Mouse (Mus musculus): ENCODE results near the gene Medag. TPM values are rescaled to one million over a fixed set of nuclear protein-coding genes. Genes with fewer than 3 reads are reported as not detected.

Gene Medag
- not detected in 2 replicates for total RNA-seq (2012; rRNA removed)

DNA sequence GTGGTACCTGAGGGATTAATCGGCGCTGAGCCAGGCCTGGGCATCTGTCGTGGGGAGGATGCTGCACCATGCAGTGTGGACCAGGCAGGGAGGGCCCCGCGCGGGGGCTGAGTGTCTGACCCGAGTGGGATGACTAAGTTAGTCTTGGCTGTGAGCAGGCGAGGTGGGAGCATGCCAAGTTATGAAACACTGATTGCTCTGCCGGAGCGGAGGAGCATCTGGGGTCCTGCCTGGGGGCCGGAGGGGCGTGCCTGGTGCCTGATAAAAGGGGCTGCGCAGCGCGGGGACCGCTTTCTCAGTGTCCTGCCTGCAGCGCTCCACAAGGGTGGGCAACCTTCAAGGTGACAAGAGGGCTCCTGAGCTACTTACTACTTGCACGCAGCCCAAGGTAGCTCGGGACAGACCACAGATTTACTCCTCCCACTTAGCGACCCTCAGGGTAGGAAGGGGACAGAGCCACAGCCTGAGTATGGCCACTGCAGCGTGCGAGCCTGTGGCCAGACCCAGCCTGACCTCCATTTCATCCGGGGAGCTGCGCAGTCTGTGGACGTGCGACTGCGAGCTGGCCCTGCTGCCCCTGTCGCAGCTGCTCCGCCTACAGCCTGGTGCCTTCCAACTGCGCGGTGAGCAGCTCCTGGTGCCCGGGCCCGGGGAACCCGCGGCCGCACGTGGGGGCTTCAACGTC, at the start of gene Medag:
TSS of gene Medag (plus strand) at position 241 of the 685 bp plus-strand sequence.
- Histone ChIP-seq H3K27ac (ENCODE audit: insufficient read depth, low read depth, low read length, poor library complexity, severe bottlenecking) (no peak within 1 kb of the TSS), H3K9ac (ENCODE audit: insufficient read depth, low read depth, low read length, poor library complexity, severe bottlenecking) (peak within 1 kb of the TSS; percentile 40; the same call in 1 of the 2 replicates)

GRCm38 (mm10) chr5:149362626-149363025, 48.9 kb upstream of the Medag start:
- in situ Hi-C loops (cut with MboI; ENCODE audit: low sequenced_read_pairs in 2 of 2, unreplicated experiment in 2 of 2): no loop called here
- Histone ChIP-seq H3K36me3 (ENCODE audit: control insufficient read depth, insufficient read depth, low read length, poor library complexity, severe bottlenecking) (no peaks in the 10 kb centered on the region), H3K9ac (ENCODE audit: insufficient read depth, low read depth, low read length, poor library complexity, severe bottlenecking) (no peak overlapping the region), H3K4me3 (ENCODE audit: insufficient read depth in 1 of 2, low read depth in 1 of 2, low read length in 2 of 2, poor library complexity in 1 of 2, severe bottlenecking in 1 of 2) (no peak overlapping the region), H3K9me3 (ENCODE audit: control insufficient read depth, insufficient read depth, low read depth, low read length) (no peaks in the 10 kb centered on the region), H3K4me1 (ENCODE audit: control insufficient read depth in 2 of 2, insufficient read depth in 2 of 2, low read length in 2 of 2, poor library complexity in 1 of 2) (peaks cover 0 to 8% of the 10 kb centered on the region in 2 experiments; a peak in 2 of 4 replicates), H3K27ac (ENCODE audit: insufficient read depth, low read depth, low read length, poor library complexity, severe bottlenecking) (no peak overlapping the region)
- no peak for TF ChIP-seq HCFC1 (IDR thresholded peaks at IDR 0.05; ENCODE audit: borderline replicate concordance, insufficient read depth, low read length)
- no peak for TF ChIP-seq CHD2 (IDR thresholded peaks at IDR 0.05; ENCODE audit: low read depth, low read length)
- 0 out of 2 replicates have a peak, but pooled peaks have one; percentile 6 for TF ChIP-seq MAFK (IDR thresholded peaks at IDR 0.05; ENCODE audit: insufficient read depth, low read depth, low read length)
- no peak for TF ChIP-seq ZC3H11A (IDR thresholded peaks at IDR 0.05; ENCODE audit: borderline replicate concordance, low read depth, low read length)
- TF ChIP-seq ZNF384 (IDR thresholded peaks at IDR 0.05; ENCODE audit: low read depth, low read length): no peak
- DNase-seq (ENCODE audit: low read depth, low spot score): no peak

More for the DNA sequence above, at the start of gene Medag:
- in situ Hi-C loops (cut with MboI; ENCODE audit: low sequenced_read_pairs in 2 of 2, unreplicated experiment in 2 of 2): no loop called here
- no peaks in the 10 kb centered on the region for H3K36me3 ChIP-seq (ENCODE audit: control insufficient read depth, insufficient read depth, low read length, poor library complexity, severe bottlenecking)
- TF ChIP-seq HCFC1 (IDR thresholded peaks at IDR 0.05; ENCODE audit: borderline replicate concordance, insufficient read depth, low read length) (no peak), ZC3H11A (IDR thresholded peaks at IDR 0.05; ENCODE audit: borderline replicate concordance, low read depth, low read length) (no peak), ZNF384 (IDR thresholded peaks at IDR 0.05; ENCODE audit: low read depth, low read length) (no peak), MAFK (IDR thresholded peaks at IDR 0.05; ENCODE audit: insufficient read depth, low read depth, low read length) (no peak), CHD2 (IDR thresholded peaks at IDR 0.05; ENCODE audit: low read depth, low read length) (no peak)
- H3K4me1 ChIP-seq (ENCODE audit: control insufficient read depth in 2 of 2, insufficient read depth in 2 of 2, low read length in 2 of 2, poor library complexity in 1 of 2): peaks cover 0 to 2% of the 10 kb centered on the region in 2 experiments; a peak in 1 of 4 replicates
- peak within 1 kb of the TSS; percentile 54 to 64; a peak in 3 of 4 replicates for H3K4me3 ChIP-seq (ENCODE audit: insufficient read depth in 1 of 2, low read depth in 1 of 2, low read length in 2 of 2, poor library complexity in 1 of 2, severe bottlenecking in 1 of 2)
- no peak for DNase-seq (ENCODE audit: low read depth, low spot score)
- H3K9me3 ChIP-seq (ENCODE audit: control insufficient read depth, insufficient read depth, low read depth, low read length): no peaks in the 10 kb centered on the region

- peak overlapping the region; percentile 40; the same call in 1 of the 2 replicates for H3K9ac ChIP-seq (ENCODE audit: insufficient read depth, low read depth, low read length, poor library complexity, severe bottlenecking)
- in situ Hi-C loops (cut with MboI; ENCODE audit: low sequenced_read_pairs in 2 of 2, unreplicated experiment in 2 of 2): no loop called here
- H3K36me3 ChIP-seq (ENCODE audit: control insufficient read depth, insufficient read depth, low read length, poor library complexity, severe bottlenecking): no peaks in the 10 kb centered on the region
- peak overlapping the region; percentile 35 to 60 for H3K4me3 ChIP-seq (ENCODE audit: insufficient read depth in 1 of 2, low read depth in 1 of 2, low read length in 2 of 2, poor library complexity in 1 of 2, severe bottlenecking in 1 of 2)
- H3K4me1 ChIP-seq (ENCODE audit: control insufficient read depth in 2 of 2, insufficient read depth in 2 of 2, low read length in 2 of 2, poor library complexity in 1 of 2): peaks cover 0 to 8% of the 10 kb centered on the region in 2 experiments; a peak in 2 of 4 replicates
- TF ChIP-seq ZNF384 (IDR thresholded peaks at IDR 0.05; ENCODE audit: low read depth, low read length) (no peak), HCFC1 (IDR thresholded peaks at IDR 0.05; ENCODE audit: borderline replicate concordance, insufficient read depth, low read length) (no peak), ZC3H11A (IDR thresholded peaks at IDR 0.05; ENCODE audit: borderline replicate concordance, low read depth, low read length) (no peak), MAFK (IDR thresholded peaks at IDR 0.05; ENCODE audit: insufficient read depth, low read depth, low read length) (no peak), CHD2 (IDR thresholded peaks at IDR 0.05; ENCODE audit: low read depth, low read length) (no peak)
- H3K27ac ChIP-seq (ENCODE audit: insufficient read depth, low read depth, low read length, poor library complexity, severe bottlenecking): no peak overlapping the region
- H3K9me3 ChIP-seq (ENCODE audit: control insufficient read depth, insufficient read depth, low read depth, low read length): no peaks in the 10 kb centered on the region
- peak; percentile 69 for DNase-seq (ENCODE audit: low read depth, low spot score)
These were observed 47.4 kb upstream of the Medag start for GRCm38 (mm10) chr5:149363903-149364755.

DNA sequence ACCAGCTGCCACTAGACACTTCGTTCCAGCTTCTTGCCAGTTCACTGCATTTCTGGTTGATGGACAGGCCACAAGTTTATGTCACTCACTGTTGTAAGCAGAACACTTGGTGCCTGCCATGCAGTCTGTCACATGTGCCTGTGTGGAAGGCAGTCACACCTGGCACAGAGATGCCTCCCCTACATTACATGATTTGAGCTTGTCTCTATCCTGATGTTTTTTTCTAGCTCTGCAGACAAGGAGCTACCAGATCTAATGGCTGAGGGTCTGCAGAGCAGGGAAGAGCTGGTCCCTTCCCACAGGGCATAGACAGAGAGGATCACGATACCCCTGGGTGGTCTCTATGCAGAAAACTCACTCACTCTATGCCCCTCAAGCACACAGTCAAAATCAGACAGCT, 44.5 kb upstream of the Medag start:
- H3K27ac ChIP-seq (ENCODE audit: insufficient read depth, low read depth, low read length, poor library complexity, severe bottlenecking): no peak overlapping the region
- no peak overlapping the region for H3K9ac ChIP-seq (ENCODE audit: insufficient read depth, low read depth, low read length, poor library complexity, severe bottlenecking)
- no peak for DNase-seq (ENCODE audit: low read depth, low spot score)
- TF ChIP-seq ZNF384 (IDR thresholded peaks at IDR 0.05; ENCODE audit: low read depth, low read length): no peak
- TF ChIP-seq CHD2 (IDR thresholded peaks at IDR 0.05; ENCODE audit: low read depth, low read length): no peak
- TF ChIP-seq HCFC1 (IDR thresholded peaks at IDR 0.05; ENCODE audit: borderline replicate concordance, insufficient read depth, low read length): no peak
- no peak for TF ChIP-seq ZC3H11A (IDR thresholded peaks at IDR 0.05; ENCODE audit: borderline replicate concordance, low read depth, low read length)
- TF ChIP-seq MAFK (IDR thresholded peaks at IDR 0.05; ENCODE audit: insufficient read depth, low read depth, low read length): no peak
- no peaks in the 10 kb centered on the region for H3K9me3 ChIP-seq (ENCODE audit: control insufficient read depth, insufficient read depth, low read depth, low read length)
- no peak overlapping the region for H3K4me3 ChIP-seq (ENCODE audit: insufficient read depth in 1 of 2, low read depth in 1 of 2, low read length in 2 of 2, poor library complexity in 1 of 2, severe bottlenecking in 1 of 2)
- no peaks in the 10 kb centered on the region for H3K36me3 ChIP-seq (ENCODE audit: control insufficient read depth, insufficient read depth, low read length, poor library complexity, severe bottlenecking)
- peaks cover 3 to 8% of the 10 kb centered on the region in 2 experiments; a peak in 3 of 4 replicates for H3K4me1 ChIP-seq (ENCODE audit: control insufficient read depth in 2 of 2, insufficient read depth in 2 of 2, low read length in 2 of 2, poor library complexity in 1 of 2)
- in situ Hi-C loops (cut with MboI; ENCODE audit: low sequenced_read_pairs in 2 of 2, unreplicated experiment in 2 of 2): no loop called here

All from ES-E14 (cell line).